Mouse (Mus musculus) gastrocnemius, adult 18-20 months (tissue): Measurements from ENCODE around the gene Tnrc6c. TPM values are rescaled to one million over a fixed set of nuclear protein-coding genes. Genes with fewer than 3 reads are reported as not detected.

Experiments
- DNase-seq: peaks from one replicate; pipeline ENCODE4 v3.0.0; 2021; ENCODE audit warnings: low spot score
- total RNA-seq, 2 experiments: library from RNA; stranded (reverse); gene quantifications; 2 replicates each; pipeline ENCODE4 v1.2.3; 2021

The Tnrc6c gene
- total RNA-seq, 2 experiments from 2014 or later = 20.2 to 20.5 TPM

- DNase-seq = peak; percentile 75
These were observed 74.8 kb downstream of the Tnrc6c start for GRCm38 (mm10) chr11:117728841-117729240.

- no peak for DNase-seq
These were observed 75.3 kb downstream of the Tnrc6c start for GRCm38 (mm10) chr11:117729341-117729740.

- DNase-seq = no peak
These were observed 75.9 kb downstream of the Tnrc6c start for GRCm38 (mm10) chr11:117729798-117730489.

- peak; percentile 53 for DNase-seq
These were observed 76.4 kb downstream of the Tnrc6c start for GRCm38 (mm10) chr11:117730490-117730838.

- no peak for DNase-seq
These were observed 77.4 kb downstream of the Tnrc6c start for GRCm38 (mm10) chr11:117731470-117731869.

- DNase-seq = peak; percentile 54
These were observed 82.1 kb downstream of the Tnrc6c start for GRCm38 (mm10) chr11:117736037-117736689.

GRCm38 (mm10) chr11:117738123-117738522 is 84.0 kb downstream of the Tnrc6c start:
- no peak for DNase-seq

- peak; percentile 38 for DNase-seq
These were observed 87.0 kb downstream of the Tnrc6c start for GRCm38 (mm10) chr11:117741128-117741527.

GRCm38 (mm10) chr11:117742243-117742642 is 88.2 kb downstream of the Tnrc6c start:
- DNase-seq = no peak

GRCm38 (mm10) chr11:117742715-117743114 is 88.6 kb downstream of the Tnrc6c start:
- no peak for DNase-seq

- DNase-seq = no peak
These were observed 89.5 kb downstream of the Tnrc6c start for GRCm38 (mm10) chr11:117743454-117744030.

GRCm38 (mm10) chr11:117748628-117749027 is 94.5 kb downstream of the Tnrc6c start:
- peak; percentile 23 for DNase-seq

GRCm38 (mm10) chr11:117749414-117749813 is 95.3 kb downstream of the Tnrc6c start:
- DNase-seq = peak; percentile 40

GRCm38 (mm10) chr11:117751544-117751943 is 97.5 kb downstream of the Tnrc6c start:
- no peak for DNase-seq

- no peak for DNase-seq
These were observed 101.8 kb downstream of the Tnrc6c start for GRCm38 (mm10) chr11:117755891-117756290.

GRCm38 (mm10) chr11:117759267-117759666 is 105.2 kb downstream of the Tnrc6c start:
- peak; percentile 64 for DNase-seq

GRCm38 (mm10) chr11:117760374-117761119 is 106.5 kb downstream of the Tnrc6c start:
- no peak for DNase-seq

- no peak for DNase-seq
These were observed 107.7 kb downstream of the Tnrc6c start for GRCm38 (mm10) chr11:117761801-117762200.

GRCm38 (mm10) chr11:117762246-117762645 is 108.2 kb downstream of the Tnrc6c start:
- DNase-seq = no peak

- no peak for DNase-seq
These were observed 110.2 kb downstream of the Tnrc6c start for GRCm38 (mm10) chr11:117764319-117764718.

GRCm38 (mm10) chr11:117765361-117765760 is 111.3 kb downstream of the Tnrc6c start:
- DNase-seq = no peak

- no peak for DNase-seq
These were observed 112.2 kb downstream of the Tnrc6c start for GRCm38 (mm10) chr11:117766275-117766674.
